Mouse (Mus musculus): ENCODE measurements around the gene Aknad1. TPM values are rescaled to one million over a fixed set of nuclear protein-coding genes. Genes with fewer than 3 reads are reported as not detected.

Gene Aknad1
- polyA plus RNA-seq, 1 experiment from 2014 or later = not detected

GRCm38 (mm10) chr3:108805622-108806021 lies 66.2 kb downstream of the Aknad1 start:
- Histone ChIP-seq H3K4me1 (ENCODE audit: control insufficient read depth, insufficient read depth, low read depth, low read length) (no peaks in the 10 kb centered on the region), H3K36me3 (ENCODE audit: control insufficient read depth, insufficient read depth, low read length) (peaks cover 29% of the 10 kb centered on the region), H3K9ac (ENCODE audit: low read depth, low read length) (no peak overlapping the region), H3K27ac (ENCODE audit: low read depth, low read length) (no peak overlapping the region), H3K4me2 (ENCODE audit: low read length) (no peak overlapping the region), H3K4me3 (ENCODE audit: low read length) (no peak overlapping the region), H3K9me3 (ENCODE audit: control insufficient read depth, low read length) (no peaks in the 10 kb centered on the region), H3K27me3 (replicated peaks; ENCODE audit: control insufficient read depth, insufficient read depth, low read length) (no peaks in the 10 kb centered on the region)
- no peak for ATAC-seq
- 83% methylated on average over 5 of the region's 5 CpGs for WGBS

GRCm38 (mm10) chr3:108810747-108811263 lies 71.3 kb downstream of the Aknad1 start:
- no peaks in the 10 kb centered on the region for H3K36me3 ChIP-seq (ENCODE audit: control insufficient read depth, insufficient read depth, low read length)
- 84% methylated on average over 4 of the region's 4 CpGs for WGBS
- no peak overlapping the region for H3K27ac ChIP-seq (ENCODE audit: low read depth, low read length)
- no peak for ATAC-seq
- no peak overlapping the region for H3K9ac ChIP-seq (ENCODE audit: low read depth, low read length)
- H3K4me3 ChIP-seq (ENCODE audit: low read length) = no peak overlapping the region
- H3K4me1 ChIP-seq (ENCODE audit: control insufficient read depth, insufficient read depth, low read depth, low read length) = no peaks in the 10 kb centered on the region
- H3K9me3 ChIP-seq (ENCODE audit: control insufficient read depth, low read length) = no peaks in the 10 kb centered on the region
- H3K27me3 ChIP-seq (replicated peaks; ENCODE audit: control insufficient read depth, insufficient read depth, low read length) = no peaks in the 10 kb centered on the region
- H3K4me2 ChIP-seq (ENCODE audit: low read length) = no peak overlapping the region

GRCm38 (mm10) chr3:108815631-108816030 lies 76.2 kb downstream of the Aknad1 start:
- Histone ChIP-seq H3K9me3 (ENCODE audit: control insufficient read depth, low read length) (no peaks in the 10 kb centered on the region), H3K4me3 (ENCODE audit: low read length) (no peak overlapping the region), H3K4me2 (ENCODE audit: low read length) (no peak overlapping the region), H3K4me1 (ENCODE audit: control insufficient read depth, insufficient read depth, low read depth, low read length) (no peaks in the 10 kb centered on the region), H3K27me3 (replicated peaks; ENCODE audit: control insufficient read depth, insufficient read depth, low read length) (no peaks in the 10 kb centered on the region), H3K27ac (ENCODE audit: low read depth, low read length) (no peak overlapping the region), H3K9ac (ENCODE audit: low read depth, low read length) (no peak overlapping the region), H3K36me3 (ENCODE audit: control insufficient read depth, insufficient read depth, low read length) (no peaks in the 10 kb centered on the region)
- WGBS = 76% methylated on average over 4 of the region's 4 CpGs
- no peak for ATAC-seq

- Histone ChIP-seq H3K4me3 (ENCODE audit: low read length) (no peak overlapping the region), H3K4me2 (ENCODE audit: low read length) (no peak overlapping the region), H3K9me3 (ENCODE audit: control insufficient read depth, low read length) (no peaks in the 10 kb centered on the region), H3K36me3 (ENCODE audit: control insufficient read depth, insufficient read depth, low read length) (0 out of 2 replicates have a peak, but pooled peaks cover 2% of the 10 kb centered on the region), H3K9ac (ENCODE audit: low read depth, low read length) (no peak overlapping the region), H3K27me3 (replicated peaks; ENCODE audit: control insufficient read depth, insufficient read depth, low read length) (no peaks in the 10 kb centered on the region), H3K27ac (ENCODE audit: low read depth, low read length) (no peak overlapping the region), H3K4me1 (ENCODE audit: control insufficient read depth, insufficient read depth, low read depth, low read length) (no peaks in the 10 kb centered on the region)
- no peak for ATAC-seq
- WGBS = 87% methylated on average over 11 of the region's 11 CpGs
These were observed 91.0 kb downstream of the Aknad1 start for GRCm38 (mm10) chr3:108830493-108830892.

GRCm38 (mm10) chr3:108831750-108832149 lies 92.3 kb downstream of the Aknad1 start:
- ATAC-seq = no peak
- H3K4me3 ChIP-seq (ENCODE audit: low read length) = no peak overlapping the region
- H3K27ac ChIP-seq (ENCODE audit: low read depth, low read length) = no peak overlapping the region
- no peaks in the 10 kb centered on the region for H3K4me1 ChIP-seq (ENCODE audit: control insufficient read depth, insufficient read depth, low read depth, low read length)
- no peak overlapping the region for H3K4me2 ChIP-seq (ENCODE audit: low read length)
- H3K9me3 ChIP-seq (ENCODE audit: control insufficient read depth, low read length) = no peaks in the 10 kb centered on the region
- no peaks in the 10 kb centered on the region for H3K27me3 ChIP-seq (replicated peaks; ENCODE audit: control insufficient read depth, insufficient read depth, low read length)
- 94% methylated on average over 6 of the region's 6 CpGs for WGBS
- H3K36me3 ChIP-seq (ENCODE audit: control insufficient read depth, insufficient read depth, low read length) = no peaks in the 10 kb centered on the region
- H3K9ac ChIP-seq (ENCODE audit: low read depth, low read length) = no peak overlapping the region

Other genes starting within 250 kb of the Aknad1 start
- 1.9 and 2.7 TPM in 2 replicates for gene 1700013F07Rik, start 205.5 kb upstream of the Aknad1 start, polyA plus RNA-seq (2015; fragmentation: Nextera tagmentation; extraction: Ambion mirVana)
- gene 5330417C22Rik, start 203.1 kb upstream of the Aknad1 start, polyA plus RNA-seq (2015; fragmentation: Nextera tagmentation; extraction: Ambion mirVana) = 16.0 and 18.5 TPM in 2 replicates
- 51.0 and 54.3 TPM in 2 replicates for gene Tmem167b, start 177.2 kb upstream of the Aknad1 start, polyA plus RNA-seq (2015; fragmentation: Nextera tagmentation; extraction: Ambion mirVana)
- 46.7 and 52.4 TPM in 2 replicates for gene Taf13, start 168.0 kb upstream of the Aknad1 start, polyA plus RNA-seq (2015; fragmentation: Nextera tagmentation; extraction: Ambion mirVana)
- 103 and 108 TPM in 2 replicates for gene Wdr47, start 148.4 kb upstream of the Aknad1 start, polyA plus RNA-seq (2015; fragmentation: Nextera tagmentation; extraction: Ambion mirVana)
- gene Clcc1, start 85.7 kb upstream of the Aknad1 start, polyA plus RNA-seq (2015; fragmentation: Nextera tagmentation; extraction: Ambion mirVana) = 40.4 and 40.8 TPM in 2 replicates
- gene Gpsm2, start 17.3 kb upstream of the Aknad1 start, polyA plus RNA-seq (2015; fragmentation: Nextera tagmentation; extraction: Ambion mirVana) = 19.8 and 21.1 TPM in 2 replicates
- 16.7 and 17.3 TPM in 2 replicates for gene Stxbp3, start 100.9 kb downstream of the Aknad1 start, polyA plus RNA-seq (2015; fragmentation: Nextera tagmentation; extraction: Ambion mirVana)
- 0.05 and 0.06 TPM in 2 replicates for gene Fndc7, start 150.3 kb downstream of the Aknad1 start, polyA plus RNA-seq (2015; fragmentation: Nextera tagmentation; extraction: Ambion mirVana)
- 48.9 and 50.6 TPM in 2 replicates for gene Prpf38b, start 172.1 kb downstream of the Aknad1 start, polyA plus RNA-seq (2015; fragmentation: Nextera tagmentation; extraction: Ambion mirVana)
- gene Henmt1, start 200.2 kb downstream of the Aknad1 start, polyA plus RNA-seq (2015; fragmentation: Nextera tagmentation; extraction: Ambion mirVana) = 3.7 and 3.8 TPM in 2 replicates
- not detected in 2 replicates for gene Gm9857, start 200.8 kb downstream of the Aknad1 start, polyA plus RNA-seq (2015; fragmentation: Nextera tagmentation; extraction: Ambion mirVana)